Mouse (Mus musculus) naive thymus-derived CD4-positive, alpha-beta T cell, adult 2 months (primary cell): ENCODE data around the gene Ifitm2.
"Not testable (repeated sequence)": the region's sequence is repeated elsewhere in the genome, so short reads cannot be mapped to it uniquely, and the experiment has no call there.

Experiments
- DNase-seq: peaks from one replicate; pipeline ENCODE4 v3.0.0-alpha.2; 2011; ENCODE audit warnings: low read depth

The Ifitm2 gene

DNA sequence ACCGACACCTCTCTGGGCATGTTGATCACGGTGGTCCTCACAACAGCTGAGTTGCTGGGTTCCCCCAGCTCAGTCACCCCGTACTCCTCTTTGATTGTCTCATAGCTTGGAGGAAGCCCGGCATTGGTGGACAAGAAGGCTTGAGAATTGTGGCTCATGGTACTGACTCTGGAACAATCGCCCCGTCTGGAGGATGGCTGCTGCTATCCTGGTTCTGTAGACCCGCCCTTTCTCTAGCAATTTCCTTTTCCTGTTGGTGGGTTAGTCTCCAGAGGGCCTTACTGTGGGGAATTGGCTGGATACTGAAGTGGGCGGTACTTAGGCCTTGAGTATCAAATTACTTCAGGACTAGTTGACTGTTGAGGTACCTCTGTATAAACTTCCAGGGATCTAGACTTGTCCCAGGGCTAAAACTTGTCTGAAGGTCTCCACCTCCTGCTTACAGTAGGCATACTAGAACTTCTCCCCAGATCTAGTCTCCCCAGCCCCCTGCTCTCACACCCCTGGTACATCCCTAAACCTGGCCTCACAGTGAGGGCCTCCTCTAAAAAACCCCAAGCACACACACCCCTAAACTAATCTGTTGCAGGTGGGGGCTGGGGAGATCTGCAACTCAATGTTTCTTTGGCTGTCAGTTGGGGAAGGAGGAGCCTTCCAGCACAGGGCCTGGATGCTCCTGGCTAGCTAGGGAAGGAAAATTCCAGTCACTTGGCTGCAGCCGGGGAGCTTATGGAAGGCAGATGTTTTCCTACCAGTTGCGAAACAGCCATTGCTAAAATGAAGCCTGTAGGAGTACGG, at the start of gene Ifitm2, which contains the start of gene Gm45717:
Gene Ifitm2 (minus strand): TSS at position 230 of the 798 bp plus-strand sequence.
Gene Gm45717 (minus strand): TSS at position 180 of the 798 bp plus-strand sequence.
- DNase-seq: no peak

GRCm38 (mm10) chr7:141003248-141004010, 47.6 kb upstream of the Ifitm2 start:
- DNase-seq: no peak

- no peak for DNase-seq
Observed at GRCm38 (mm10) chr7:141000881-141001708, 45.3 kb upstream of the Ifitm2 start.

DNA sequence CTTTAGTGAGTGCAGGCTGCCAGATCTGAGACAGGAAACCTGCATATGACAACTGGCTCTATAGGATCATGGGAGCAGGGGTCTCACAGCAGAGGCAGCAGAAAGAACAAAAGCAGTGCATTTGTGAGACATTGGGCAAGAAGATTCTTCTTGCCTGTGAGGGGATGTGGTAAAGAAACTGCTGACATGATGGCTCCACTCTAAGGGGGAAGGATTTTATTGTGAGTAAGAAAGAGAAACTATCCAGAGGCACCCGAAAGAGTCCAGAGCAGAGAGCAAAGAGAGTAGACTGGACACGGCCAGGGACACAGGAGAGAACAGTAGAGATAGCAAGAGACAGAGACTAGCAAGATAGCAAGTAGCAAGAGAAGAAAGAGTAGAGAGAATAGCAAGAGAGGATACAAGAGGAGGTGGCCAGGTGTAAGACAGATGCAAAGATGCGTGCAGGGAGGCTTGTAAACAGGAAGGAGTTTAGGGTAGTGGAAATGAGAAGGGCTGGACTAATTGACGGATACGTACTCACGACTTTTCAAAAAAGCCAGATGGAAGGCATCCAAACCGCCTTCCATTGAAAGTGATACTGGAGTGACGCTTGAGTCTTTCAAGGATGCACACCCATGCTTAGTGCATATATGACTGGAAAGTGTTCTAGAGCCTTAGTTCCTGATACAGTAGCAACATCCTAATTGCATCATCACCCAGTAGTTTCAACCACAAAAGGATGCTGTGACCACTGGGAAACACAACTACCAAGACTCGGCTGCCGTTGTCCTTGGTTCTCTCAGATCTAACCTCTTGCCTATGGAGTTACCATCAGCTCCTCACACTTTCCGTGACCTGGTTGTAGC, 43.3 kb upstream of the Ifitm2 start:
- peak; percentile 43 for DNase-seq

DNA sequence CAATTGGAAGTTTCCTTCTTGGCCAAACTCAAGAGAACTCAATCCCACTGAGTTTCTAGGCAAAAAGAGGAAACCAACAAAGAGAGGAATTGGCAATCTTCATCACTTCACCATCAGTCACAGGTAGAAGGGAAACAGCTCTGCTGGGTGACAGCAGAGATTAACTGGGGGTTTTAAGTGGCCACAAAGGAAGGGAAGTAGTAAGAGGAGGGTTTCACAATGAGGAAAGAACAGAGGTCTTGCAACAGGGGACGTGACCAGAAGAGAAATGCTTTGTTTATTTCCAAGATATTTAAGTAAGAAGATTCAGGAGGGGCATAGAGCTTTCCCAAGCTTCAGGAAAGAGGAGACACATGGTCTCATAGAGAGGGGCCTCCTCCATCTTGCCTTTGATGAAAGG, 42.0 kb upstream of the Ifitm2 start:
- DNase-seq: no peak

DNA sequence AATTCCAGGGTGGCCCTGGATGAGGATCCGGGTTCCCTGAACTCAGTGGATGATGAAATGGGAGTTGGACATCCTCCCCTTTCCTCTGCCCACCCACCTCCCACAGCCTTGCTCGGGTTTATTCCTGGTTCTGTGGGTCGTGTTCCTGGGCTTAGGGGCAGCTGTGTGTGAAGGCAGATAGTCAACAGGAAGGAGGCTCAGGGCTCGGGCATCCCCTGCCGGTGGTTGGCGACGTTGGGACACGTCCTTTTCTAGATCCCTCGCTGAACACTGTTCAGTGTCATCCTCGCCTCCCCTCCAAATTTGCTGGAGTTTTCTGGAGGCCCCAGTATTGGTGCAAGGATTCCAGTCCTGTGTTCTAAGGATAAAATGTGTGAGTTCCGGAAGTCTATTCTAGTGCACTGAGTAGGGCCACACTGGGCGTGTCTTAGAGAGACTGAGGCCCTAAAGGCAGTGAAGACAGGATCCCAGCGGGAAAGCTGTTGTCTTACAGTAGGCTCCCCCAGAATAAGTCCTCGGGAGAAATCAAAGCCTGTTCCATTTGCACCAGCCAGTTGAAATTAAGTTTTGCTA, 35.4 kb upstream of the Ifitm2 start:
- peak; percentile 24 for DNase-seq

- DNase-seq: no peak
Observed at GRCm38 (mm10) chr7:140990622-140991021, 34.8 kb upstream of the Ifitm2 start.

DNA sequence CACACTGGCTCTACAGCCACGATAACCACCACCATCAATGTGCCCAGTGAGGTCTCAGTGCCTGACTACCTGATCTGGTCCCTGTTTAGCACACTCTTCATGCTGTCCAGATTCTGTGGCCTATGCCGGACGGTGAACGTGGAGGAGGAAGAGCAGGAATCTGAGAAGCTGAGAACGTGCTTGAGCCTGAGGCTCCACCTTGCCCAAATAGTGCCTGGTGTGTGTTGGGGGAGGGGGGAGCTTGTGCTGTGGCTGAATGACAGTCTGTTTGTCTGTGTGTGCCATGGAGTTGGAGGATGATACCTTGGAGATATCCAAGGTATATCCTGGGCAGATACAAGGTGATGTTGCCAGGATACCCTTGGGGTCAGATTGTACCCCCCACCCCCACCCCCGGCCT, 34.4 kb upstream of the Ifitm2 start:
- no peak for DNase-seq

- no peak for DNase-seq
Observed at GRCm38 (mm10) chr7:140989022-140989421, 33.2 kb upstream of the Ifitm2 start.

DNA sequence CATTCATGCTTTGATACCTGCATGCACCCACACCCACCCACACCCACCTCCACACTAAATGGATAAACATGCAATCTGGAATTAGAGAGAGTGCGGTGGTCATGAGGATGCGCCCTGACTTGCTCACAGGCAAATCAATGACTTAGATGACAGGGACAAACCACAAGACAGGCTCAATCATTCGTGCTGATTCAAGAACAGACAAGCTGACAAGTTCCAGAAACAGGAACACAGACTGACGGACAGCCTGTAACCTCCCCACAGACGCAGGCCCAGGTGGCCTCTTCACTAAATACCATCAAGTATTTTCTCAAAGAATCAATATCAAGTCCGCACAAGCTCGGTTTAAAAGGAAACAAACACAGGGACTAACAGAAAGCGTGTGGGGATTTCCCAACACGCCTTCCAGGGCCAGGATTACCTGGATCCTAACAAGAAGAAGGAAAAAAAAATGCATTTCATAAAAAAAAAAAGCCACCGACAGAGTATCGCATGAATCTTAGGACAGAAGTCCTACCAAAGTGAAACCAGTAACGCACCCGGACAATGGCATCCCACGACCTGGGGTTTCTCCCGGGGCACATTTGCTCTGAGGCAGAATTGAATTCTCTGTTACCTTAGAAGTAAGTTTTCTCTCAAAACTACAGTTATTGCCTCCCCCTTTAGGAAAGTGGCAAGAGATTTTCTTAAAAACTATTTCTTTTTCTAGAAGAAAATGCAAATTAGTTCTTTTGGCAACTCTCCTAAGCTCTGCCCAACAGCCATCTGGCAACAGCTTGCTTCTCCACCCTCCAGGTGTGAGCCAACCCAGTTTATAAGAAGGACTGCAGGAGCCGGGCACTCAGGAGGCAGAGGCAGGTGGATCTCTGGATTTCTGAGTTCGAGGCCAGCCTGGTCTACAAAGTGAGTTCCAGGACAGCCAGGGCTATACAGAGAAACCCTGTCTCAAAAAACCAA, 31.7 kb upstream of the Ifitm2 start:
- DNase-seq: no peak

- no peak for DNase-seq
Observed at GRCm38 (mm10) chr7:140982971-140983370, 27.2 kb upstream of the Ifitm2 start.

GRCm38 (mm10) chr7:140981704-140982103, 25.9 kb upstream of the Ifitm2 start:
- no peak for DNase-seq

GRCm38 (mm10) chr7:140976720-140977119, 20.9 kb upstream of the Ifitm2 start:
- not testable (repeated sequence) for DNase-seq

DNA sequence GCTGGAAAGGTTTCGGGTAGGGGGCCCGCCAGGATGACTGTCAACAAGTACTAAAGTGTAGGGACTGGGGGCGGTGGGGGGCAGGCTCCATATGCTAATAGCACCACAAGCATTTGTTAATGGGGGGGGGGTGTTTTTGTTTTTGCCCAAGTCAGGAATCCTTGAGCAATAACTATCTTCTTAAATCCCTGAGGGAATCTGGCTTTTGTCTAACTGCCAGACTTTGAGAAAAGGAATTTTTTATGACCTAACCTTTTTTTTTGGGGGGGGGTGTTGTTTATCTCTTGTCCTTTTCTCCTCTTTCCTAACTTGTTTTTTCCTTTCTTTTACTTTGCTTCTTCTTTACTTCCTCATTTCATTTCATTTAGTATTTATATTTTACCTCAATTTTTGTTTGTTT, 19.7 kb upstream of the Ifitm2 start:
- DNase-seq: no peak

- DNase-seq: no peak
Observed at GRCm38 (mm10) chr7:140974940-140975339, 19.2 kb upstream of the Ifitm2 start.

- DNase-seq: no peak
Observed at GRCm38 (mm10) chr7:140973396-140974165, 17.8 kb upstream of the Ifitm2 start.

- no peak for DNase-seq
Observed at GRCm38 (mm10) chr7:140971479-140972171, 15.8 kb upstream of the Ifitm2 start.

DNA sequence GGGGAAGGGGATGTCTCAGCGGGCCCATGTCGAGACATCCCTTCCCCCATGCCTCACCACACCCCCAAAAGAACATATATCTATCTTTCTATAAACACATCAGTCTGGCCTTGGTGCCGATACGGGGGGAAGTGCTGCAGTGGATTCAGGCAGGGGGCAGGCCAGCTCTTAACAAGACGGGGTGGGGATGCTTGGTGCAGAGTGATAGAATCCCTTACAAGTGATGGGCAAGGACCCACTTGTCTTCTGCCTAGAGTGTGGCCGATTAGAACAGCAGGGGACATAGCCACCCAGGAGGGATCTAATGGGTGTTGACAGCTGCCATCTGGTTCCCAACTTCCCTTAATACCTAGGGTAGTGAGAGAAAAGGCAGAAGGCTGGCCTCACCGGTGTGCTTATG, 15.1 kb upstream of the Ifitm2 start:
- no peak for DNase-seq
